9 mouse cellular contexts compared by ENCODE assay signal in genomic region chr4:115280342-115280741, GRCm38 (mm10). TPM values are rescaled to one million over a fixed set of nuclear protein-coding genes. Genes with fewer than 3 reads are reported as not detected.
DNase-seq lines count a peak whose midpoint lies in the region; ATAC-seq lines count a peak whose summit lies in the region.
"Had no signal": no experiment of that assay in that cellular context is flagged by ENCODE, and none has a peak within 500 bp of the region (broad histone marks: within the 10 kb centered on the region; RNA-seq: fewer than 3 reads in every experiment).

No protein-coding gene starts in this region.

- peak; percentile 7 for DNase-seq in CD4-positive, CD25-positive, alpha-beta regulatory T cell, adult 2 months (ENCODE audit: low read depth, low spot score)
- no peak for DNase-seq in hindbrain, embryonic 14.5 days (ENCODE audit: low spot score)
- no peak for DNase-seq in ovary, adult 18-20 months (ENCODE audit: low spot score)
- DNase-seq in cerebellum, postnatal 36 days: no peak
- DNase-seq in spleen, postnatal 14 days (ENCODE audit: low spot score in 2 of 2): no peak
- DNase-seq: left cerebral cortex, postnatal 4 days; right cerebral cortex, adult 18-20 months had no signal

- H3K27me3 ChIP-seq in hindbrain, embryonic 14.5 days (ENCODE audit: control insufficient read depth, insufficient read depth, low read length): no peaks in the 10 kb centered on the region

- no peak overlapping the region for H3K4me3 ChIP-seq in hindbrain, embryonic 14.5 days (replicated peaks; ENCODE audit: low read length)

- peak overlapping the region; percentile 59 for H3K4me2 ChIP-seq in hindbrain, embryonic 14.5 days (replicated peaks)

- H3K36me3 ChIP-seq in hindbrain, embryonic 14.5 days (replicated peaks; ENCODE audit: control insufficient read depth, insufficient read depth): no peaks in the 10 kb centered on the region

- 0 out of 2 replicates have a peak overlapping the region, but pooled peaks have one; percentile 52 for H3K9ac ChIP-seq in hindbrain, embryonic 14.5 days

- ATAC-seq in common myeloid progenitor, adult 5-6 weeks (replicated peaks; ENCODE audit: low read depth, poor library complexity, severe bottlenecking): peak; percentile 94
- no peak for ATAC-seq in hindbrain, embryonic 14.5 days (ENCODE audit: low FRiP score)
- peak; percentile 92 for ATAC-seq in megakaryocyte, adult 5-6 weeks (ENCODE audit: poor library complexity, severe bottlenecking)

- H3K9me3 ChIP-seq in hindbrain, embryonic 14.5 days (ENCODE audit: control insufficient read depth, low read length): no peaks in the 10 kb centered on the region

- H3K4me1 ChIP-seq in hindbrain, embryonic 14.5 days (replicated peaks; ENCODE audit: control insufficient read depth, insufficient read depth, low read length): no peaks in the 10 kb centered on the region

- no peak overlapping the region for H3K27ac ChIP-seq in hindbrain, embryonic 14.5 days

RNA-seq across cellular contexts. Expression of gene Cyp4a12a, which starts 18.5 kb away (rescaled TPM):
- not detected in 2 replicates for total RNA-seq in common myeloid progenitor, adult 5-6 weeks (2017)
- not detected in 2 replicates for polyA plus RNA-seq in hindbrain, embryonic 14.5 days (2014; fragmentation: Nextera tagmentation; extraction: Ambion mirVana)
- total RNA-seq in megakaryocyte, adult 5-6 weeks (2015): not detected in 2 replicates
- total RNA-seq in megakaryocyte, adult 5-6 weeks (2017): not detected in 2 replicates
- total RNA-seq: left cerebral cortex, postnatal 4 days had no signal

RNA-seq across cellular contexts. Expression of gene Cyp4a29, which starts 38.5 kb away (rescaled TPM):
- total RNA-seq in common myeloid progenitor, adult 5-6 weeks (2017): not detected in 2 replicates
- polyA plus RNA-seq in hindbrain, embryonic 14.5 days (2014; fragmentation: Nextera tagmentation; extraction: Ambion mirVana): not detected in 2 replicates
- not detected in 2 replicates for total RNA-seq in megakaryocyte, adult 5-6 weeks (2015)
- total RNA-seq in megakaryocyte, adult 5-6 weeks (2017): not detected in 2 replicates
- total RNA-seq: left cerebral cortex, postnatal 4 days had no signal
